8 mouse cellular contexts compared by ENCODE assay signal in the genomic region with DNA sequence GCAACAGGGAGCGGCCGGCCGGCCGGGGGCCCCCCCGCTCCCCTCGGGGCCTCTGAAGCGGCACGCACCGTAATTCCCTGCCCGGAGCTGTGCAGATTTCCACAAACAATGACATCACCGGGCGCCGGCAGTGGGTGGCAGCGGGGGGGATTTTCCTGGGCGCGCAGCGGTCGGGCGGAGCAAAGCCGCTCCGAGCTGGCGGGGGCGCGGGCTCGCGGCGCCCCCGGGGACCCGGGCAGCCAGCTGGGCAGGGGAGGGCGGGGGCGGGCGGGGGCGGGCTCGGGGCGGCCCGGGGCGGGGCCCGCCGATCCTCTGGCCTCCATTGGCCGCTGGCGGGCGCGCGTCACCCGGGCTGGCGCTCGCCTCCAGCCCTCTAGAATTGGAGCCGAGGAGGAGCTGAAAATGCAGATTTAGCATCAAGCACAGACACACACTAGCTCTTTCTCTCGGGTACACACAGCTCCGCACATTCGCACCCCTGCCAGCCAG. TPM values are rescaled to one million over a fixed set of nuclear protein-coding genes. Genes with fewer than 3 reads are reported as not detected.
DNase-seq lines count a peak whose midpoint lies in the region; ATAC-seq lines count a peak whose summit lies in the region.

Pcsk2 (plus strand) TSS at position 399 of the 489 bp plus-strand sequence.

- H3K27ac ChIP-seq in embryonic facial prominence, embryonic 15.5 days (replicated peaks): no peak within 1 kb of the TSS
- no peak within 1 kb of the TSS for H3K27ac ChIP-seq in heart, embryonic 14.5 days (replicated peaks in 1 of 2; ENCODE audit: control insufficient read depth in 1 of 2, insufficient read depth in 1 of 2, low read depth in 2 of 2, low read length in 2 of 2)
- peak within 1 kb of the TSS; percentile 87 for H3K27ac ChIP-seq in midbrain, embryonic 10.5 days (replicated peaks)
- no peak within 1 kb of the TSS for H3K27ac ChIP-seq in stomach, embryonic 14.5 days (ENCODE audit: low read length)

- H3K4me3 ChIP-seq in embryonic facial prominence, embryonic 15.5 days (replicated peaks): peak within 1 kb of the TSS; percentile 48
- peak within 1 kb of the TSS; percentile 43 to 44 for H3K4me3 ChIP-seq in heart, embryonic 14.5 days (ENCODE audit: control insufficient read depth in 1 of 2, insufficient read depth in 1 of 2, low read depth in 1 of 2, low read length in 2 of 2)
- peak within 1 kb of the TSS; percentile 60 for H3K4me3 ChIP-seq in midbrain, embryonic 10.5 days
- peak within 1 kb of the TSS; percentile 38 for H3K4me3 ChIP-seq in stomach, embryonic 14.5 days (ENCODE audit: low read depth, low read length)

- DNase-seq in ES-CJ7 (ENCODE audit: low read depth, low spot score): peak; percentile 59
- peak; percentile 72 for DNase-seq in adrenal gland, postnatal 25 days
- DNase-seq in left cerebral cortex, adult 11 months (ENCODE audit: low spot score): peak; percentile 82
- peak; percentile 81 for DNase-seq in midbrain, embryonic 10.5 days (ENCODE audit: low spot score)
- no peak for DNase-seq in urinary bladder, postnatal 10 days (ENCODE audit: low spot score)

- peak within 1 kb of the TSS; percentile 21; the same call in 1 of the 2 replicates for H3K9ac ChIP-seq in embryonic facial prominence, embryonic 15.5 days
- peak within 1 kb of the TSS; percentile 22; the same call in 1 of the 2 replicates for H3K9ac ChIP-seq in heart, embryonic 14.5 days (ENCODE audit: low read length)
- H3K9ac ChIP-seq in stomach, embryonic 14.5 days (replicated peaks; ENCODE audit: low read depth, low read length): no peak within 1 kb of the TSS

- H3K4me2 ChIP-seq in embryonic facial prominence, embryonic 15.5 days (replicated peaks): peak within 1 kb of the TSS; percentile 76
- peak within 1 kb of the TSS; percentile 76 for H3K4me2 ChIP-seq in heart, embryonic 14.5 days (ENCODE audit: low read length)
- peak within 1 kb of the TSS; percentile 75 for H3K4me2 ChIP-seq in stomach, embryonic 14.5 days (replicated peaks; ENCODE audit: low read depth, low read length)

- ATAC-seq in embryonic facial prominence, embryonic 15.5 days (ENCODE audit: insufficient number of reproducible peaks, low FRiP score, low TSS enrichment, low read depth): peak; percentile 92
- ATAC-seq in heart, embryonic 14.5 days (ENCODE audit: insufficient number of reproducible peaks, insufficient read depth, low FRiP score, low read depth): peak; percentile 39; the same call in 1 of the 2 replicates
- ATAC-seq in stomach, embryonic 14.5 days (ENCODE audit: insufficient number of reproducible peaks, insufficient read depth, low FRiP score, low read depth): peak; percentile 87

- H3K9me3 ChIP-seq in embryonic facial prominence, embryonic 15.5 days (replicated peaks): no peaks in the 10 kb centered on the region
- no peaks in the 10 kb centered on the region for H3K9me3 ChIP-seq in heart, embryonic 14.5 days (ENCODE audit: control insufficient read depth, low read length)
- no peaks in the 10 kb centered on the region for H3K9me3 ChIP-seq in midbrain, embryonic 10.5 days (replicated peaks)
- no peaks in the 10 kb centered on the region for H3K9me3 ChIP-seq in stomach, embryonic 14.5 days (ENCODE audit: control insufficient read depth, low read depth, low read length)

- peaks cover 50% of the 10 kb centered on the region for H3K27me3 ChIP-seq in embryonic facial prominence, embryonic 15.5 days
- peaks cover 62% of the 10 kb centered on the region for H3K27me3 ChIP-seq in heart, embryonic 14.5 days (ENCODE audit: control insufficient read depth, insufficient read depth, low read length)
- peaks cover 48% of the 10 kb centered on the region for H3K27me3 ChIP-seq in midbrain, embryonic 10.5 days (ENCODE audit: low read depth, poor library complexity, severe bottlenecking)
- peaks cover 17% of the 10 kb centered on the region for H3K27me3 ChIP-seq in stomach, embryonic 14.5 days (ENCODE audit: control insufficient read depth, insufficient read depth, low read length)

- peaks cover 16% of the 10 kb centered on the region for H3K4me1 ChIP-seq in embryonic facial prominence, embryonic 15.5 days
- H3K4me1 ChIP-seq in heart, embryonic 14.5 days (ENCODE audit: control insufficient read depth in 2 of 2, insufficient read depth in 2 of 2, low read length in 2 of 2): peaks cover 3 to 5% of the 10 kb centered on the region in 2 experiments; a peak in 2 of 4 replicates
- H3K4me1 ChIP-seq in midbrain, embryonic 10.5 days: peaks cover 26% of the 10 kb centered on the region
- peaks cover 6% of the 10 kb centered on the region; the same call in 1 of the 2 replicates for H3K4me1 ChIP-seq in stomach, embryonic 14.5 days (ENCODE audit: control insufficient read depth, insufficient read depth, low read length)

- H3K36me3 ChIP-seq in embryonic facial prominence, embryonic 15.5 days: no peaks in the 10 kb centered on the region
- no peaks in the 10 kb centered on the region for H3K36me3 ChIP-seq in heart, embryonic 14.5 days (ENCODE audit: control insufficient read depth, insufficient read depth, low read length)
- H3K36me3 ChIP-seq in midbrain, embryonic 10.5 days: no peaks in the 10 kb centered on the region
- no peaks in the 10 kb centered on the region for H3K36me3 ChIP-seq in stomach, embryonic 14.5 days (ENCODE audit: control insufficient read depth, insufficient read depth, low read length)

- 1% methylated on average over 43 of the region's 51 CpGs for WGBS in embryonic facial prominence, embryonic 15.5 days
- WGBS in heart, embryonic 14.5 days: 0% methylated on average over 38 of the region's 51 CpGs
- 1% methylated on average over 32 of the region's 51 CpGs for WGBS in midbrain, embryonic 10.5 days
- WGBS in stomach, embryonic 14.5 days: under 1% methylated on average over 38 of the region's 51 CpGs

RNA-seq across cellular contexts. Expression of gene Pcsk2, which starts in this region (rescaled TPM):
- 4.0 and 5.6 TPM in 2 replicates for total RNA-seq in adrenal gland, postnatal 25 days (2021)
- 1.2 and 1.8 TPM in 2 replicates for polyA plus RNA-seq in embryonic facial prominence, embryonic 15.5 days (2015; fragmentation: Nextera tagmentation; extraction: Ambion mirVana)
- 0.04 TPM in 1 of 2 replicates, not detected in the other for polyA plus RNA-seq in heart, embryonic 14.5 days (2014; fragmentation: Nextera tagmentation; extraction: Ambion mirVana)
- 2.9 and 4.9 TPM in 2 replicates for polyA plus RNA-seq in midbrain, embryonic 10.5 days (2016; fragmentation: Nextera tagmentation; extraction: Ambion mirVana)
- polyA plus RNA-seq in stomach, embryonic 14.5 days (2014; fragmentation: Nextera tagmentation; extraction: Ambion mirVana): 1.1 and 1.2 TPM in 2 replicates

Comparison
In these comparisons a context has a peak if more than half of its experiments do, and no peak if none do; other contexts are left out.
1. Peak in ATAC-seq, H3K4me3 ChIP-seq, H3K9ac ChIP-seq and H3K4me2 ChIP-seq in heart, embryonic 14.5 days; RNA of the gene not detected or under 1 TPM.
2. ATAC-seq: peak in every context shown above with its lines; median percentile 92 in embryonic facial prominence, embryonic 15.5 days; 87 in stomach, embryonic 14.5 days; 39 in heart, embryonic 14.5 days.